Mouse (Mus musculus) liver, embryonic 15.5 days (tissue): ENCODE measurements at regions not wholly inside any gene's neighbourhood (a gene's known extent, or its start where the extent isn't known, plus 50 kb on each side); places are given as distances from the start of the nearest gene placed in this dataset.

ENCODE experiments used
- ATAC-seq: fragments of 200-750 bp; cut with Nextera tagmentation; 2 replicates; pipeline ENCODE4 v1.8.0; 2017; ENCODE audit warnings: moderate number of reproducible peaks, mild to moderate bottlenecking, moderate library complexity; ENCODE audit not compliant: insufficient read depth
- H3K27ac ChIP-seq: fragments of 300-500 bp; sonication (generic); replicated peaks from 2 replicates; pipeline ENCODE4 v1.5.1; 2015; ENCODE audit warnings: mild to moderate bottlenecking, inconsistent platforms
- H3K27me3 ChIP-seq: fragments of 300-500 bp; sonication (generic); 2 replicates; pipeline ENCODE4 v1.6.1; 2015; ENCODE audit warnings: mild to moderate bottlenecking, inconsistent platforms
- H3K36me3 ChIP-seq: fragments of 300-500 bp; sonication (generic); replicated peaks from 2 replicates; pipeline ENCODE4 v1.6.1; 2015; ENCODE audit warnings: moderate library complexity, mild to moderate bottlenecking, inconsistent platforms
- H3K4me1 ChIP-seq: fragments of 300-500 bp; sonication (generic); replicated peaks from 2 replicates; pipeline ENCODE4 v1.6.1; 2015; ENCODE audit warnings: inconsistent platforms
- H3K4me2 ChIP-seq: fragments of 300-500 bp; sonication (generic); 2 replicates; pipeline ENCODE4 v1.6.1; 2015; ENCODE audit warnings: moderate library complexity, mild to moderate bottlenecking, inconsistent platforms
- H3K4me3 ChIP-seq: fragments of 300-500 bp; sonication (generic); replicated peaks from 2 replicates; pipeline ENCODE4 v1.5.1; 2015; ENCODE audit warnings: mild to moderate bottlenecking, inconsistent platforms
- H3K9ac ChIP-seq: fragments of 300-500 bp; sonication (generic); 2 replicates; pipeline ENCODE4 v1.6.1; 2015; ENCODE audit warnings: moderate library complexity, mild to moderate bottlenecking, inconsistent platforms
- H3K9me3 ChIP-seq: fragments of 300-500 bp; sonication (generic); replicated peaks from 2 replicates; pipeline ENCODE4 v1.6.1; 2016; ENCODE audit warnings: inconsistent platforms
- WGBS: fragments of 180-500 bp; shearing (Covaris S2); methylation state at CpG from one replicate; pipeline ENCODE4 v1.1.7; 2015; ENCODE audit warnings: mixed read lengths; ENCODE audit not compliant: insufficient replicate concordance; 5-methylcytosine and 5-hydroxymethylcytosine counted together

GRCm38 (mm10) chr5:111601711-111602521 is 131.8 kb upstream of the Gm26897 start:
- Histone ChIP-seq H3K27ac (no peak overlapping the region), H3K36me3 (no peaks in the 10 kb centered on the region), H3K4me1 (no peaks in the 10 kb centered on the region), H3K4me2 (no peak overlapping the region), H3K27me3 (no peaks in the 10 kb centered on the region), H3K9ac (no peak overlapping the region), H3K9me3 (no peaks in the 10 kb centered on the region), H3K4me3 (no peak overlapping the region)
- ATAC-seq = no peak
- WGBS = 64% methylated on average over 25 of the region's 26 CpGs

- H3K9me3 ChIP-seq = no peaks in the 10 kb centered on the region
- no peaks in the 10 kb centered on the region for H3K36me3 ChIP-seq
- no peak overlapping the region for H3K4me3 ChIP-seq
- H3K9ac ChIP-seq = no peak overlapping the region
- H3K27ac ChIP-seq = no peak overlapping the region
- H3K4me1 ChIP-seq = no peaks in the 10 kb centered on the region
- no peak for ATAC-seq
- no peaks in the 10 kb centered on the region for H3K27me3 ChIP-seq
- H3K4me2 ChIP-seq = no peak overlapping the region
- WGBS = 35% methylated on average over 1 of the region's 1 CpGs
Measured at GRCm38 (mm10) chr5:111613687-111614086, 120.0 kb upstream of the Gm26897 start.

- ATAC-seq = no peak
- H3K4me3 ChIP-seq = no peak overlapping the region
- H3K4me2 ChIP-seq = no peak overlapping the region
- peaks cover 3% of the 10 kb centered on the region; the same call in 1 of the 2 replicates for H3K27me3 ChIP-seq
- H3K9ac ChIP-seq = no peak overlapping the region
- WGBS = 34% methylated on average over 9 of the region's 9 CpGs
- no peaks in the 10 kb centered on the region for H3K9me3 ChIP-seq
- no peak overlapping the region for H3K27ac ChIP-seq
- H3K36me3 ChIP-seq = no peaks in the 10 kb centered on the region
- H3K4me1 ChIP-seq = no peaks in the 10 kb centered on the region
Measured at GRCm38 (mm10) chr5:111619974-111620373, 113.8 kb upstream of the Gm26897 start.

GRCm38 (mm10) chr5:111620626-111621025 is 113.1 kb upstream of the Gm26897 start:
- WGBS = 57% methylated on average over 6 of the region's 6 CpGs
- Histone ChIP-seq H3K27me3 (peaks cover 7% of the 10 kb centered on the region; the same call in 1 of the 2 replicates), H3K36me3 (no peaks in the 10 kb centered on the region), H3K4me3 (no peak overlapping the region), H3K27ac (no peak overlapping the region), H3K4me1 (no peaks in the 10 kb centered on the region), H3K4me2 (no peak overlapping the region), H3K9me3 (no peaks in the 10 kb centered on the region), H3K9ac (no peak overlapping the region)
- ATAC-seq = no peak

- 55% methylated on average over 5 of the region's 5 CpGs for WGBS
- H3K9ac ChIP-seq = no peak overlapping the region
- no peaks in the 10 kb centered on the region for H3K9me3 ChIP-seq
- no peaks in the 10 kb centered on the region for H3K36me3 ChIP-seq
- H3K27me3 ChIP-seq = peaks cover 7% of the 10 kb centered on the region; the same call in 1 of the 2 replicates
- no peak overlapping the region for H3K27ac ChIP-seq
- no peak overlapping the region for H3K4me2 ChIP-seq
- no peaks in the 10 kb centered on the region for H3K4me1 ChIP-seq
- ATAC-seq = no peak
- H3K4me3 ChIP-seq = no peak overlapping the region
Measured at GRCm38 (mm10) chr5:111622481-111622880, 111.2 kb upstream of the Gm26897 start.

- Histone ChIP-seq H3K4me3 (no peak overlapping the region), H3K9ac (no peak overlapping the region), H3K27ac (no peak overlapping the region), H3K4me1 (no peaks in the 10 kb centered on the region), H3K27me3 (0 out of 2 replicates have a peak, but pooled peaks cover 4% of the 10 kb centered on the region), H3K4me2 (no peak overlapping the region), H3K36me3 (no peaks in the 10 kb centered on the region), H3K9me3 (no peaks in the 10 kb centered on the region)
- 32% methylated on average over 6 of the region's 6 CpGs for WGBS
- ATAC-seq = no peak
Measured at GRCm38 (mm10) chr5:111626273-111626798, 107.4 kb upstream of the Gm26897 start.

GRCm38 (mm10) chr5:111630313-111630844 is 103.3 kb upstream of the Gm26897 start:
- no peaks in the 10 kb centered on the region for H3K4me1 ChIP-seq
- no peak for ATAC-seq
- WGBS = 72% methylated on average over 3 of the region's 3 CpGs

GRCm38 (mm10) chr5:111631572-111632161 is 102.1 kb upstream of the Gm26897 start:
- H3K36me3 ChIP-seq = no peaks in the 10 kb centered on the region
- H3K27ac ChIP-seq = no peak overlapping the region
- no peak for ATAC-seq
- 52% methylated on average over 18 of the region's 18 CpGs for WGBS
- H3K4me1 ChIP-seq = no peaks in the 10 kb centered on the region
- H3K9me3 ChIP-seq = no peaks in the 10 kb centered on the region
- no peaks in the 10 kb centered on the region for H3K27me3 ChIP-seq
- H3K9ac ChIP-seq = no peak overlapping the region
- H3K4me3 ChIP-seq = no peak overlapping the region
- H3K4me2 ChIP-seq = no peak overlapping the region

More at GRCm38 (mm10) chr5:111630313-111630844, 103.3 kb upstream of the Gm26897 start:
- Histone ChIP-seq H3K4me3 (no peak overlapping the region), H3K9me3 (no peaks in the 10 kb centered on the region), H3K36me3 (no peaks in the 10 kb centered on the region), H3K9ac (no peak overlapping the region), H3K4me2 (no peak overlapping the region), H3K27ac (no peak overlapping the region), H3K27me3 (0 out of 2 replicates have a peak, but pooled peaks cover under 1% of the 10 kb centered on the region)

GRCm38 (mm10) chr5:111635092-111635491 is 98.6 kb upstream of the Gm26897 start:
- H3K4me1 ChIP-seq = no peaks in the 10 kb centered on the region
- H3K36me3 ChIP-seq = no peaks in the 10 kb centered on the region
- peaks cover 25% of the 10 kb centered on the region for H3K27me3 ChIP-seq
- no peak overlapping the region for H3K9ac ChIP-seq
- no peak overlapping the region for H3K4me3 ChIP-seq
- no peak overlapping the region for H3K27ac ChIP-seq
- H3K9me3 ChIP-seq = no peaks in the 10 kb centered on the region
- no peak overlapping the region for H3K4me2 ChIP-seq
- 40% methylated on average over 5 of the region's 5 CpGs for WGBS
- no peak for ATAC-seq

- Histone ChIP-seq H3K27me3 (peaks cover 35% of the 10 kb centered on the region), H3K9ac (no peak overlapping the region), H3K36me3 (no peaks in the 10 kb centered on the region), H3K9me3 (no peaks in the 10 kb centered on the region), H3K4me2 (no peak overlapping the region), H3K4me1 (no peaks in the 10 kb centered on the region), H3K27ac (no peak overlapping the region), H3K4me3 (no peak overlapping the region)
- 36% methylated on average over 4 of the region's 4 CpGs for WGBS
- no peak for ATAC-seq
Measured at GRCm38 (mm10) chr5:111636969-111637368, 96.8 kb upstream of the Gm26897 start.

GRCm38 (mm10) chr5:111638306-111638705 is 95.4 kb upstream of the Gm26897 start:
- peaks cover 35% of the 10 kb centered on the region for H3K27me3 ChIP-seq
- H3K4me1 ChIP-seq = no peaks in the 10 kb centered on the region
- WGBS = 43% methylated on average over 7 of the region's 7 CpGs
- no peak overlapping the region for H3K4me3 ChIP-seq
- no peak overlapping the region for H3K27ac ChIP-seq
- H3K9me3 ChIP-seq = no peaks in the 10 kb centered on the region
- no peak overlapping the region for H3K4me2 ChIP-seq
- no peak for ATAC-seq
- H3K9ac ChIP-seq = no peak overlapping the region
- no peaks in the 10 kb centered on the region for H3K36me3 ChIP-seq
